Mouse (Mus musculus) erythroblast, embryonic 14.5 days (primary cell): Measurements from ENCODE around the gene 1700016C15Rik. TPM values are rescaled to one million over a fixed set of nuclear protein-coding genes. Genes with fewer than 3 reads are reported as not detected.

ENCODE experiments used
- H3K27me3 ChIP-seq: 2 replicates; pipeline ENCODE4 v1.6.1; 2012; ENCODE audit warnings: inconsistent platforms; ENCODE audit not compliant: control insufficient read depth
- H3K36me3 ChIP-seq: 2 replicates; pipeline ENCODE4 v1.6.1; 2012; ENCODE audit warnings: mild to moderate bottlenecking, inconsistent platforms; ENCODE audit not compliant: control insufficient read depth
- H3K4me1 ChIP-seq: 2 replicates; pipeline ENCODE4 v1.6.1; 2012; ENCODE audit warnings: inconsistent platforms; ENCODE audit not compliant: control insufficient read depth
- H3K4me3 ChIP-seq: replicated peaks from 2 replicates; pipeline ENCODE3; 2012; ENCODE audit warnings: moderate library complexity, mild to moderate bottlenecking, inconsistent platforms
- H3K9me3 ChIP-seq: 2 replicates; pipeline ENCODE4 v1.6.1; 2012; ENCODE audit warnings: low read length, inconsistent platforms, mixed read lengths; ENCODE audit not compliant: control insufficient read depth
- GATA1 ChIP-seq: IDR thresholded peaks from 2 replicates; pipeline ENCODE4 v1.6.1; 2012; ENCODE audit warnings: low read length, inconsistent platforms, mixed read lengths
- TAL1 ChIP-seq: IDR thresholded peaks from 3 replicates; pipeline ENCODE4 v1.6.1; 2012; ENCODE audit warnings: low read length, inconsistent platforms, mixed read lengths
- polyA plus RNA-seq: library from polyadenylated mRNA; stranded (reverse); fragments of >175 nt; gene quantifications from 2 replicates; pipeline ENCODE4 v1.2.3, GENCODE M21; 2012

1700016C15Rik gene
- polyA plus RNA-seq, result not detected in 2 replicates

- H3K9me3 ChIP-seq, result peaks cover 4% of the 10 kb centered on the region; the same call in 1 of the 2 replicates
- peaks cover 4% of the 10 kb centered on the region; the same call in 1 of the 2 replicates for H3K4me1 ChIP-seq
- H3K27me3 ChIP-seq, result no peaks in the 10 kb centered on the region
- H3K4me3 ChIP-seq, result no peak within 1 kb of the TSS
- no peaks in the 10 kb centered on the region for H3K36me3 ChIP-seq
- TF ChIP-seq GATA1 (no peak), TAL1 (no peak)
Measured at GRCm38 (mm10) chr1:177729043-177730024, at the start of gene 1700016C15Rik. Gene 1700016C15Rik, plus strand, starts transcription at chr1:177729814.

- Histone ChIP-seq H3K9me3 (no peaks in the 10 kb centered on the region), H3K4me1 (peaks cover 2% of the 10 kb centered on the region), H3K4me3 (no peak overlapping the region), H3K27me3 (no peaks in the 10 kb centered on the region), H3K36me3 (no peaks in the 10 kb centered on the region)
- TF ChIP-seq TAL1 (no peak), GATA1 (no peak)
Measured at GRCm38 (mm10) chr1:177681239-177681638, 48.4 kb upstream of the 1700016C15Rik start.

GRCm38 (mm10) chr1:177683931-177684836 is 45.4 kb upstream of the 1700016C15Rik start:
- Histone ChIP-seq H3K36me3 (no peaks in the 10 kb centered on the region), H3K4me3 (no peak overlapping the region), H3K9me3 (no peaks in the 10 kb centered on the region), H3K27me3 (no peaks in the 10 kb centered on the region), H3K4me1 (peaks cover 2% of the 10 kb centered on the region)
- TF ChIP-seq TAL1 (no peak), GATA1 (no peak)

GRCm38 (mm10) chr1:177684901-177685300 is 44.7 kb upstream of the 1700016C15Rik start:
- no peaks in the 10 kb centered on the region for H3K9me3 ChIP-seq
- H3K4me1 ChIP-seq, result peaks cover 2% of the 10 kb centered on the region
- H3K36me3 ChIP-seq, result no peaks in the 10 kb centered on the region
- TF ChIP-seq GATA1, result no peak
- TF ChIP-seq TAL1, result no peak
- H3K27me3 ChIP-seq, result no peaks in the 10 kb centered on the region
- no peak overlapping the region for H3K4me3 ChIP-seq

GRCm38 (mm10) chr1:177686137-177686536 is 43.5 kb upstream of the 1700016C15Rik start:
- H3K36me3 ChIP-seq, result no peaks in the 10 kb centered on the region
- no peaks in the 10 kb centered on the region for H3K27me3 ChIP-seq
- H3K9me3 ChIP-seq, result no peaks in the 10 kb centered on the region
- no peak overlapping the region for H3K4me3 ChIP-seq
- H3K4me1 ChIP-seq, result peaks cover 2% of the 10 kb centered on the region
- TF ChIP-seq GATA1 (no peak), TAL1 (no peak)

GRCm38 (mm10) chr1:177686982-177687381 is 42.6 kb upstream of the 1700016C15Rik start:
- Histone ChIP-seq H3K4me3 (no peak overlapping the region), H3K4me1 (no peaks in the 10 kb centered on the region), H3K9me3 (no peaks in the 10 kb centered on the region), H3K36me3 (no peaks in the 10 kb centered on the region), H3K27me3 (no peaks in the 10 kb centered on the region)
- TF ChIP-seq GATA1 (no peak), TAL1 (no peak)

GRCm38 (mm10) chr1:177692491-177692890 is 37.1 kb upstream of the 1700016C15Rik start:
- Histone ChIP-seq H3K27me3 (no peaks in the 10 kb centered on the region; the same call in 1 of the 2 replicates), H3K4me3 (no peak overlapping the region), H3K9me3 (no peaks in the 10 kb centered on the region), H3K36me3 (no peaks in the 10 kb centered on the region), H3K4me1 (no peaks in the 10 kb centered on the region)
- no peak for TF ChIP-seq TAL1
- no peak for TF ChIP-seq GATA1

- Histone ChIP-seq H3K36me3 (no peaks in the 10 kb centered on the region), H3K4me3 (no peak overlapping the region), H3K27me3 (no peaks in the 10 kb centered on the region; the same call in 1 of the 2 replicates), H3K4me1 (no peaks in the 10 kb centered on the region), H3K9me3 (no peaks in the 10 kb centered on the region)
- TF ChIP-seq TAL1, result no peak
- no peak for TF ChIP-seq GATA1
Measured at GRCm38 (mm10) chr1:177693486-177694252, 35.9 kb upstream of the 1700016C15Rik start.
